Mouse (Mus musculus) cerebellum, postnatal 25 days (tissue): ENCODE measurements around the gene Slc25a19.

Source experiments
- DNase-seq, 2 experiments: peaks; one replicate each; pipeline ENCODE4 v3.0.0; 2021; ENCODE audit warnings: mixed read lengths in 2 of 2

Gene Slc25a19

GRCm38 (mm10) chr11:115590526-115591075, 37.5 kb downstream of the Slc25a19 start:
- DNase-seq, result no peak

- no peak for DNase-seq
These were observed 40.1 kb downstream of the Slc25a19 start for GRCm38 (mm10) chr11:115587984-115588383.

- DNase-seq, result no peak
These were observed 41.7 kb downstream of the Slc25a19 start for GRCm38 (mm10) chr11:115586403-115586802.

- no peak for DNase-seq
These were observed 42.5 kb downstream of the Slc25a19 start for GRCm38 (mm10) chr11:115585573-115586100.

- DNase-seq, result no peak
These were observed 43.6 kb downstream of the Slc25a19 start for GRCm38 (mm10) chr11:115584376-115585073.

- DNase-seq, result no peak
These were observed 45.0 kb downstream of the Slc25a19 start for GRCm38 (mm10) chr11:115582913-115583606.

GRCm38 (mm10) chr11:115579080-115579479, 49.0 kb downstream of the Slc25a19 start:
- DNase-seq, result no peak

GRCm38 (mm10) chr11:115564961-115565360, 63.1 kb downstream of the Slc25a19 start:
- no peak for DNase-seq
